Mouse (Mus musculus): ENCODE data around the gene Coq5. TPM values are rescaled to one million over a fixed set of nuclear protein-coding genes. Genes with fewer than 3 reads are reported as not detected.

Coq5 gene
- polyA plus RNA-seq, 1 experiment from 2014 or later, result 61.4 TPM

DNA sequence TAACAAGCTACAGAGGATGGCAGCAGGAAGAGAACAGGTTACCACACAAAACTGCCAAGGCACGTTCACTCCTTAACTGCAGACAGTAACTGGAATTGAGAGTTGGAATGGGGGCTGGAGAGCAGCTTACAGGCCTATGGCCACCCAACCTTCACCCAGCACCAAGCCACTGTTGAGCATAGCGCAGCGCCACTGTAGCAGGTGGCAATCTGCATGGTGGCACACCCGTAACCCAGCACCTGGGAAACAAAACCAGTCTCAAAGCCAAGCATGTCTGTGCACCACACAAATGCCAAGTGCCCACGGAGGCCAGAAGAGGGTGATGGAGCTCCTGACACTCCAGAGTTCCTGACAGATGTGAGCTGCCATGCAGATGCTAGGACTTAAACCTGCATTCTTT, 13.1 kb upstream of the Coq5 start:
- H3K27me3 ChIP-seq (replicated peaks; ENCODE audit: control insufficient read depth, insufficient read depth, low read length), result no peaks in the 10 kb centered on the region
- no peak overlapping the region for H3K4me3 ChIP-seq (ENCODE audit: low read length)
- H3K4me2 ChIP-seq (ENCODE audit: low read length), result no peak overlapping the region
- 84% methylated on average over 5 of the region's 5 CpGs for WGBS
- peaks cover 35% of the 10 kb centered on the region for H3K4me1 ChIP-seq (ENCODE audit: control insufficient read depth, insufficient read depth, low read depth, low read length)
- no peak overlapping the region for H3K27ac ChIP-seq (ENCODE audit: low read depth, low read length)
- H3K9ac ChIP-seq (ENCODE audit: low read depth, low read length), result no peak overlapping the region
- H3K9me3 ChIP-seq (ENCODE audit: control insufficient read depth, low read length), result no peaks in the 10 kb centered on the region
- no peak for ATAC-seq
- 0 out of 2 replicates have a peak, but pooled peaks cover 5% of the 10 kb centered on the region for H3K36me3 ChIP-seq (ENCODE audit: control insufficient read depth, insufficient read depth, low read length)

DNA sequence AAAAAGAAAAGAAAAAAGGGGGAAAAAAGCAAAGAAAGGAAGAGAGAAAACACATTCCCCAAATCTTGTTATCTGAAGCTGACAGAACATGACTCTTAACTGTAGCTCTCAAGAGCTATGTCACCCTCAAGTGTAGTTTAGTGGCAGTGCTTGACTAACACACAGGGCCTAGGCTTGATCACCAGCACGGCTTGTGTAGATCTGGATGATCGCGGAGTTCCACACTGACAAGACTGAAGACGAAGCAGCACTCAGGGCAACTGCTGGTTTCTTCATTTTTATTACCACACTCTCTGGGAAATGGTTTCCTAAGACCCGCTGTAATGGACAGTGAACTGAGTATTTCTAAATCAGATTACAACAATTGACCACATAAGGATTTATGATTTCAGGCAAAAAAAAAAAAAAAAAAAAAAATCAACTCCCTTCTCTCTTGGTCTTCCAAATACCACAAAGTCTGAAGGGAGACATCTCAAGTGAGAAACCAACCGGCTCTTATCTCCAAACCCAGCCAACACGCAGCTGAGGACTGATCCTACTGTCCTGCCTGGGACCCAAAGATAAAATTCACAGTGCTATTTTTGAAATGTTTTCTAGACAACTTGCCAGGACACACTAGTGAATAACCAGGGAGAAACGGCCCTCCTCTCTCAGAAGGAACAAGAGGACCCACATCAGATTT, 12.5 kb upstream of the Coq5 start:
- 85% methylated on average over 8 of the region's 8 CpGs for WGBS
- H3K36me3 ChIP-seq (ENCODE audit: control insufficient read depth, insufficient read depth, low read length), result 0 out of 2 replicates have a peak, but pooled peaks cover 5% of the 10 kb centered on the region
- no peak overlapping the region for H3K4me2 ChIP-seq (ENCODE audit: low read length)
- ATAC-seq, result no peak
- no peak overlapping the region for H3K9ac ChIP-seq (ENCODE audit: low read depth, low read length)
- peaks cover 36% of the 10 kb centered on the region for H3K4me1 ChIP-seq (ENCODE audit: control insufficient read depth, insufficient read depth, low read depth, low read length)
- no peak overlapping the region for H3K4me3 ChIP-seq (ENCODE audit: low read length)
- H3K9me3 ChIP-seq (ENCODE audit: control insufficient read depth, low read length), result no peaks in the 10 kb centered on the region
- no peaks in the 10 kb centered on the region for H3K27me3 ChIP-seq (replicated peaks; ENCODE audit: control insufficient read depth, insufficient read depth, low read length)
- no peak overlapping the region for H3K27ac ChIP-seq (ENCODE audit: low read depth, low read length)

DNA sequence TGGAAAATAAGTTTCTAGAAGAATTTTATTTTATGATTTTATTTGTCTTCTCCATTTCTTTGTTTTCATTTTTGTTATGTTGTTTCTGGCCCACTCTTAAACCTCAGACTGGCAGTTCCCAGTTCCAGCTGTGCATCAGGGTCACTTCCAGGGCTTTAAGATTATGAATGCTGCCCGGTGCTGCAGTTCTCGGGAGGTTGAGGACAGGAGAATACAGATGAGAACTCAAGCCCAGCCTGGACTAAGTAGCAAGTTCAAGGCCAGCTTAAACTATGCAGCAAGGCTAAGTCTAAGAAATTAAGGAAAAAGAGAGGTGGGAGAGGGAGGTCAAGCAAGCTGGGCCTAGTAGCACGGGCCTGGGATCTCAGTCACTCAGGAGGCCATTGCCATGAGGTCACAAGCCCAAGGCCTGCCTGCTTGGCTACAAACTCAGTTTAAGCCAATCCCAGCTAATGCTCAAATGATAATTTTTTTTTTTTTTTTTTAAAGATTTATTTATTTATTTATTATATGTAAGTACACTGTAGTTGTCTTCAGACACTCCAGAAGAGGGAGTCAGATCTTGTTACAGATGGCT, 11.9 kb upstream of the Coq5 start:
- peaks cover 36% of the 10 kb centered on the region for H3K4me1 ChIP-seq (ENCODE audit: control insufficient read depth, insufficient read depth, low read depth, low read length)

DNA sequence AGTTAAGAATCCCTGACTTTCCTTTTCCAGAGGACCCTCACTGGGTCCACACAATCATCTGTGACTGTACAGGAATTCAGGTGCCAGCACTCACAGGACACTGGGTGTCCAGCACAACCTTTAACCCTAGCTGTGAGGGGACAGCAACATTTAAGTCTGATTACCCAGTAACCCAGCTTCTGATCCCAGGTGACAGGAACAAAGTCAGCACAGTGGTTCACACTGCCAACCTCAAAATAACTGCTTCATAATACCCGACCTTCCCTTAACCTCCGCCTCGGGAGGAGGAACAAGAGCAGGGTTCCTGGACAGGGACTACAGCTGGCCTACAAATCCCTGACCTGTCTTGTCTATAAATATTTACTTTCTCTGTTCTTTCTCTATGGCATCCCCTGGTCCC, 11.2 kb upstream of the Coq5 start:
- Histone ChIP-seq H3K4me2 (ENCODE audit: low read length) (no peak overlapping the region), H3K27me3 (replicated peaks; ENCODE audit: control insufficient read depth, insufficient read depth, low read length) (no peaks in the 10 kb centered on the region), H3K9me3 (ENCODE audit: control insufficient read depth, low read length) (no peaks in the 10 kb centered on the region), H3K4me3 (ENCODE audit: low read length) (no peak overlapping the region), H3K9ac (ENCODE audit: low read depth, low read length) (no peak overlapping the region), H3K36me3 (ENCODE audit: control insufficient read depth, insufficient read depth, low read length) (0 out of 2 replicates have a peak, but pooled peaks cover 2% of the 10 kb centered on the region), H3K27ac (ENCODE audit: low read depth, low read length) (no peak overlapping the region), H3K4me1 (ENCODE audit: control insufficient read depth, insufficient read depth, low read depth, low read length) (peaks cover 38% of the 10 kb centered on the region)
- no peak for ATAC-seq
- 75% methylated on average over 3 of the region's 3 CpGs for WGBS

More for the DNA sequence above, 11.9 kb upstream of the Coq5 start:
- H3K27ac ChIP-seq (ENCODE audit: low read depth, low read length), result no peak overlapping the region
- H3K4me2 ChIP-seq (ENCODE audit: low read length), result no peak overlapping the region
- no peaks in the 10 kb centered on the region for H3K27me3 ChIP-seq (replicated peaks; ENCODE audit: control insufficient read depth, insufficient read depth, low read length)
- 0 out of 2 replicates have a peak, but pooled peaks cover 5% of the 10 kb centered on the region for H3K36me3 ChIP-seq (ENCODE audit: control insufficient read depth, insufficient read depth, low read length)
- 82% methylated on average over 3 of the region's 3 CpGs for whole genome bisulfite sequencing
- H3K9me3 ChIP-seq (ENCODE audit: control insufficient read depth, low read length), result no peaks in the 10 kb centered on the region
- no peak overlapping the region for H3K4me3 ChIP-seq (ENCODE audit: low read length)
- no peak for ATAC-seq
- H3K9ac ChIP-seq (ENCODE audit: low read depth, low read length), result no peak overlapping the region

DNA sequence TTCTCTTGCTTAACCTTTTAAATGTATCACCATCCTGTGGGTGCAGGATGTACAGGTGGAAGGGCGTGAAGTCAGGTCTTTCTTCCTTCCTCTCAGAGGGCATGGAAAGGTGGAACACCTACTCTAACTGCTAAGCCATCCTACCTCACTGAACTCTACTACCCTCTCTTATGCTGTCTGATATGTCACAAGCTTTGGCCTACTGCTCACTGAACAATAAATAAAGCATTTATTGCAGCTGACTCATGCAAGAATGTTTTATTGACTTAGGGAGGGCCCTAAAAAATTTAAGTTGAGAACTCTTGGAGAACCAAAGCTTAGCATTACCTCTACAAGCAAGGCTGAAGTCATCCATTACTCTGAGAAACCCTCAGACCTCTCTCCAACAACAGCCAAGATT, 9.5 kb upstream of the Coq5 start:
- no peak overlapping the region; the same call in 1 of the 2 replicates for H3K4me3 ChIP-seq (ENCODE audit: low read length)
- H3K4me1 ChIP-seq (ENCODE audit: control insufficient read depth, insufficient read depth, low read depth, low read length), result peaks cover 41% of the 10 kb centered on the region
- 0 out of 2 replicates have a peak, but pooled peaks cover 2% of the 10 kb centered on the region for H3K36me3 ChIP-seq (ENCODE audit: control insufficient read depth, insufficient read depth, low read length)
- no peaks in the 10 kb centered on the region for H3K9me3 ChIP-seq (ENCODE audit: control insufficient read depth, low read length)
- H3K4me2 ChIP-seq (ENCODE audit: low read length), result peak overlapping the region; percentile 85
- H3K27ac ChIP-seq (ENCODE audit: low read depth, low read length), result no peak overlapping the region
- H3K9ac ChIP-seq (ENCODE audit: low read depth, low read length), result no peak overlapping the region; the same call in 1 of the 2 replicates
- no peak for ATAC-seq
- H3K27me3 ChIP-seq (replicated peaks; ENCODE audit: control insufficient read depth, insufficient read depth, low read length), result no peaks in the 10 kb centered on the region
- 88% methylated on average over 1 of the region's 1 CpGs for WGBS

DNA sequence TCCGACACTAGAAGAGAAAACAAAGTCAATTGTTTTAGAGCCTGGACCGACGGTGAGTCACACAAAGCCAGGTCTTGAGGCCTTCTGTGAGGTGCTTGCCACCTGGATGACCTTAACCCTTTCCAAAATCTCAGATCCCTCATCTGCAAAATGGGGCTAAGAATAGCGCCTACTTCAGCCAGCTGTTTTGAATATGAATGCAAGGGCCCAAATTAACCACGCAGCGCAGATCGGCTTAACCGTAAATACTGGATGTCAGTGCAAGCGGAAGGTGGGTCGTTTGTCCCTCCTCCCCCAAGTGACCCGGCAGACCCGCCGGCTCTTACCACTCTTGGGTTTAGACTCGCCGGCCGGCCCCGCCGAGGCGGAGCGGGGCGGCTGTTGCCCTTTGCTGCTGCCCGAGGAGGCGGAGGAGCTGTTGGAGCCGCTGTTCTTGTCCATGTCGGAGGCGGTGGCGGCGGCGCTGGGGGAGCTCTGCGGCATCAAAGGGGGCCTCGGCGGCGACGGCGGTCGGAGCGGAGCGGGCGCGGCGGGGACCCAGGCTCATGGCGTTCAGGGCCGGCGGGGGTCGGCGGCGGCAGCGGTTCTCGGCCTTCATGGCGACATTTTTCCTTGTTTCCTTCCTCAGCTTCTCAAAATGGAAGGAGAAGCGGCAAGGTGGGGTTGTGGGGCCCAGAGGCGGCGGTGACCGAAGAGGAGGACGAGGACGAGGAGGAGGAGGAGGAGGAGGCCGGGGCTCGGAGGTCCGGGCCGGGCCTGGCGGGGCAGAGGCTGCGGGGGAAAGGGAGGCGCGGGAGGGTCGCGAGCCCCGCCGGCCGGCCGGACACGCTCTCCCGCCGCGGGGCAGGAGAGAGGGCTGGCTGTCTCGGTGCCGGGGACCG, 7.3 kb upstream of the Coq5 start:
- peak overlapping the region; percentile 99 for H3K4me3 ChIP-seq (ENCODE audit: low read length)
- H3K27me3 ChIP-seq (replicated peaks; ENCODE audit: control insufficient read depth, insufficient read depth, low read length), result no peaks in the 10 kb centered on the region
- H3K9ac ChIP-seq (ENCODE audit: low read depth, low read length), result peak overlapping the region; percentile 99
- no peaks in the 10 kb centered on the region for H3K9me3 ChIP-seq (ENCODE audit: control insufficient read depth, low read length)
- peak overlapping the region; percentile 90 for H3K27ac ChIP-seq (ENCODE audit: low read depth, low read length)
- under 1% methylated on average over 61 of the region's 77 CpGs for WGBS
- H3K36me3 ChIP-seq (ENCODE audit: control insufficient read depth, insufficient read depth, low read length), result 0 out of 2 replicates have a peak, but pooled peaks cover 2% of the 10 kb centered on the region
- peak; percentile 60; the same call in 1 of the 2 replicates for ATAC-seq
- peak overlapping the region; percentile 85 for H3K4me2 ChIP-seq (ENCODE audit: low read length)
- H3K4me1 ChIP-seq (ENCODE audit: control insufficient read depth, insufficient read depth, low read depth, low read length), result peaks cover 34% of the 10 kb centered on the region

DNA sequence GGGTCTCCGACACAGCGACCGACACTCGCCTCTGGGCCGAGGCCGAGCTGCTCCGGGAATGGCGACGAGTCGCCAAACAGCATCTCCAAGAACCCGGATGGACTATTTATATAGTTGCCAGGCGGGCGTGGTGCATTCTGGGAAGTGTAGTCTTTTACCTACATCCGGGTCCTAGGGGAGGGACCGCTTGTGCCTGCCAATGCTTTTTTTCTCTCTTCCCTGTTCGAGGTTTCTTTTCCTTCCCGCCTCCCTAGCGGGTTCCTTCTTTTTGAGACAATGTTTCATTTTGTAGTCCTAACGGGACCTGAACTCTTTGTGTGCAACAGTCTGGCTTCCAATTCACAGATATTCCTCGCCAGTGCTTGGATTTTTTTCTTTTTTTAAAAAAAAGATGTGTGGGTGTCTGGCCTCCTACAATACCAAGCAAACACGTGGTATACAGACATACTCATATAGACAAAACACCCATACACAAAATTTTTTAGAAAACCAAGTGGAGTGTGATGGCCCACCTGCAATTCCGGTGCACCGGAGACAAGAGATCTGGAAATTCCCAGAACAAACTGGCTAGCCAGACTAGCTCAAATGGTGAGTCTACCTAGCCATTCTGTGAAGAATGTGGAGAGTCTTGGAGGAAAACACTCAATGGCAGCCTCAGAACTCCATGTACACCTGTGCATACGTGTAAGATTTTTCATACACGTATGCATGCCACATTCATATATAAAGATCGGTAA, 6.5 kb upstream of the Coq5 start, which contains the start of gene Rnf10:
Gene Rnf10, minus strand, starts transcription at position 87 of the 737 bp plus-strand sequence.
- peak; percentile 91 for ATAC-seq
- Histone ChIP-seq H3K9me3 (ENCODE audit: control insufficient read depth, low read length) (no peaks in the 10 kb centered on the region), H3K4me3 (ENCODE audit: low read length) (peak within 1 kb of the TSS; percentile 99), H3K27me3 (replicated peaks; ENCODE audit: control insufficient read depth, insufficient read depth, low read length) (no peaks in the 10 kb centered on the region), H3K4me2 (ENCODE audit: low read length) (peak within 1 kb of the TSS; percentile 85), H3K4me1 (ENCODE audit: control insufficient read depth, insufficient read depth, low read depth, low read length) (peaks cover 30% of the 10 kb centered on the region), H3K9ac (ENCODE audit: low read depth, low read length) (peak within 1 kb of the TSS; percentile 99), H3K36me3 (ENCODE audit: control insufficient read depth, insufficient read depth, low read length) (0 out of 2 replicates have a peak, but pooled peaks cover 2% of the 10 kb centered on the region), H3K27ac (ENCODE audit: low read depth, low read length) (peak within 1 kb of the TSS; percentile 90)
- 13% methylated on average over 24 of the region's 26 CpGs for WGBS

DNA sequence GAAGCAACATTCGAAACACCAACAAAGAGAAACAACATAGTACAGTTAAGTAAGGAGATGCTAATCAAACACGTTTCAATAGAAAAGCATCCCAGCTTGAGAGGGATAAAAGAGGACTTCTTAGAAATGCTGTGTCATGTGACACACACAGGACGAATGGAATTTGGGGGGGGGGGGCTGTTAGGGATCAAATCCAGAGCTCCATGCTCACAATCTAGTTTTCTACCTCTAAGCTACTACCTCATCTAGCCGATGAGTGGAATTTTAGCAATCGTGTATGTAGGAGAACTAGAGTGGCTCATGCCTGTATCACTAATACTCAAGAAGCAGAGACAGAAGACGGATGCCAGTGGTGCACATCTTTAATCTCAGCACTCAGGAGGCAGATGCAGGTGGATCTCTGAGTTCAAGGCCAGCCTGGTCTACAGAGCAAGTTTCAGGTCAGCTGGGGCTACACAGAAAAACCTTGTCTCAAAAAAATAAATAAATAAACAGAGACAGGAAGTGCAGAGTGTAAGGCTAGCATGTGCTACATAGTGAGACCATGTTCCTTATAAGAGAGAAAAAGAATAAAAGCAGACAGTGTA, 5.8 kb upstream of the Coq5 start:
- Histone ChIP-seq H3K9me3 (ENCODE audit: control insufficient read depth, low read length) (no peaks in the 10 kb centered on the region), H3K4me3 (ENCODE audit: low read length) (no peak overlapping the region), H3K4me1 (ENCODE audit: control insufficient read depth, insufficient read depth, low read depth, low read length) (peaks cover 27% of the 10 kb centered on the region), H3K36me3 (ENCODE audit: control insufficient read depth, insufficient read depth, low read length) (0 out of 2 replicates have a peak, but pooled peaks cover 2% of the 10 kb centered on the region), H3K9ac (ENCODE audit: low read depth, low read length) (peak overlapping the region; percentile 99; the same call in 1 of the 2 replicates), H3K4me2 (ENCODE audit: low read length) (peak overlapping the region; percentile 54), H3K27ac (ENCODE audit: low read depth, low read length) (peak overlapping the region; percentile 63), H3K27me3 (replicated peaks; ENCODE audit: control insufficient read depth, insufficient read depth, low read length) (no peaks in the 10 kb centered on the region)
- ATAC-seq, result no peak
- WGBS, result 71% methylated on average over 6 of the region's 6 CpGs
